Mouse (Mus musculus): ENCODE measurements around the gene Cc2d2b. TPM values are rescaled to one million over a fixed set of nuclear protein-coding genes. Genes with fewer than 3 reads are reported as not detected.
A peak's percentile ranks its signal among the peaks of the same experiment; 100 is the strongest.

Cc2d2b gene
- polyA plus RNA-seq, 1 experiment from 2014 or later = 0.55 TPM

- Histone ChIP-seq H3K9ac (replicated peaks) (no peak overlapping the region), H3K27me3 (replicated peaks) (no peaks in the 10 kb centered on the region), H3K36me3 (peaks cover 63% of the 10 kb centered on the region), H3K9me3 (replicated peaks) (no peaks in the 10 kb centered on the region), H3K4me2 (no peak overlapping the region), H3K4me1 (no peaks in the 10 kb centered on the region), H3K4me3 (replicated peaks) (no peak overlapping the region), H3K27ac (replicated peaks) (no peak overlapping the region)
- 73% methylated on average over 6 of the region's 6 CpGs for WGBS
- no peak for ATAC-seq (ENCODE audit: low FRiP score)
Observed at GRCm38 (mm10) chr19:40840303-40840702, 91.8 kb downstream of the Cc2d2b start.

DNA sequence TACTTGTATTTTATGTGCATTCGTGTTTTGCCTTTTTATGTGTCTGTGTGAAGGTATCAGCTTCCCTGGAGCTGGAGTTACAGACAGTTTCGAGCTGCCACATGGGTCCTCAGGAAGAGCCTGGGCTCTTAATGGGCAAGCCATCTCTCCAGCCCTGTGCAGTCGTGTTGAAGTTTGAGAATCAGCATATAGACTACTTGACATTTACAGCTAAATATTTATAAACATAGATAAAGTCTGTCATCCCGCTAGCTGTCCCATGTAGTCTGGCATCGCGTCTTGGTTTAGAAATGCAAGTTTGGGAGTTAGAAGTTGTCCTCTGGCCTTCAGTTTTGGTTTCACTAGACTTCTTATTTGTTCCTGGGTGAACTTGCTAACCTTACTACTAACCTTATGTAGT is 92.5 kb downstream of the Cc2d2b start:
- Histone ChIP-seq H3K27me3 (replicated peaks) (no peaks in the 10 kb centered on the region), H3K4me3 (replicated peaks) (no peak overlapping the region), H3K9ac (replicated peaks) (no peak overlapping the region), H3K4me2 (no peak overlapping the region), H3K4me1 (no peaks in the 10 kb centered on the region), H3K27ac (replicated peaks) (no peak overlapping the region), H3K9me3 (replicated peaks) (no peaks in the 10 kb centered on the region), H3K36me3 (peaks cover 71% of the 10 kb centered on the region)
- no peak for ATAC-seq (ENCODE audit: low FRiP score)
- WGBS = 94% methylated on average over 6 of the region's 6 CpGs

DNA sequence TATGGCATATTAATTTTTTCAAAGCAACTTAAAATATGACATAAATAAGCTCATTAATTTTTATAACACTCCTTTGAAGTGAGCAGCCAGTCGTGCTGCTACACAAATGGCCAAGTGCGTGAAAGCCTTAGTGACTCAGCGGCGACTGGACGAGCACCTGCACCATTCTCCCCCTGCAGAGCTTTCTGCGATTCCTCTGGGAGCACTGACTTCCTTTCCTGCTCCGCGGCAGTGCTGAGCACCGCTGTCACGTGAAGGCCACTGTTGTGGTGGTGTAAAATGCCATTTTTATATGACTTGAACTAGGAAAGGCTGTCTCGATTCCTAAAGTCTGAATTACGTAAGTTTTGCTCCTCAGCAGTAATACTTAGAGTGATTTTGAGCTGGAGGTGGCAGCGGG is 93.0 kb downstream of the Cc2d2b start:
- ATAC-seq (ENCODE audit: low FRiP score) = no peak
- Histone ChIP-seq H3K4me1 (no peaks in the 10 kb centered on the region), H3K4me2 (no peak overlapping the region), H3K9ac (replicated peaks) (no peak overlapping the region), H3K27ac (replicated peaks) (no peak overlapping the region), H3K36me3 (peaks cover 74% of the 10 kb centered on the region), H3K27me3 (replicated peaks) (no peaks in the 10 kb centered on the region), H3K4me3 (replicated peaks) (no peak overlapping the region), H3K9me3 (replicated peaks) (no peaks in the 10 kb centered on the region)
- WGBS = 69% methylated on average over 13 of the region's 13 CpGs

- no peak overlapping the region for H3K9ac ChIP-seq (replicated peaks)
- no peaks in the 10 kb centered on the region for H3K4me1 ChIP-seq
- WGBS = 91% methylated on average over 13 of the region's 13 CpGs
- peaks cover 69% of the 10 kb centered on the region for H3K36me3 ChIP-seq
- no peak overlapping the region for H3K27ac ChIP-seq (replicated peaks)
- no peaks in the 10 kb centered on the region for H3K9me3 ChIP-seq (replicated peaks)
- H3K27me3 ChIP-seq (replicated peaks) = no peaks in the 10 kb centered on the region
- H3K4me3 ChIP-seq (replicated peaks) = no peak overlapping the region
- no peak overlapping the region for H3K4me2 ChIP-seq
- no peak for ATAC-seq (ENCODE audit: low FRiP score)
Observed at GRCm38 (mm10) chr19:40844731-40845130, 96.2 kb downstream of the Cc2d2b start.

DNA sequence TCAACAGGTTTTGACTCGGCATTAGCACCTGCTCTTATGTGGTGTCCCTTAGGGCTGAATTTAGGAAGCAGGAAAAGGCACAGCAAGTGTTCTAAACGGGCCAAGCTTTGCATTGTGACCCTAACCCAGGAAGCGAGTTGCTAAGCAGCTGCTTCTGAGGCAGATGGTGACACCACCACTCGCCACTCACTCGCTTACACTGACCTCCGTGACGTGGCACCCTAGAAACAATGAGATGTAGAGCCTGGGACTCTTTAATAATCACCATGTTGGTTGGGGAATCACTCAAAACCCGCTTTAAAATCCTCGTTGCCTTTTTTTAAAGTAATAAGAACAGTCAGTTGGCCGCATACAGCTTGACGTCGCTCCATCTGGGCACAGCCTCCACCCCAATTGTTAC is 100.8 kb downstream of the Cc2d2b start:
- no peak overlapping the region for H3K9ac ChIP-seq (replicated peaks)
- no peaks in the 10 kb centered on the region for H3K4me1 ChIP-seq
- H3K4me3 ChIP-seq (replicated peaks) = no peak overlapping the region
- no peak overlapping the region for H3K4me2 ChIP-seq
- 76% methylated on average over 12 of the region's 12 CpGs for WGBS
- no peaks in the 10 kb centered on the region for H3K9me3 ChIP-seq (replicated peaks)
- peaks cover 50% of the 10 kb centered on the region for H3K36me3 ChIP-seq
- no peaks in the 10 kb centered on the region for H3K27me3 ChIP-seq (replicated peaks)
- no peak for ATAC-seq (ENCODE audit: low FRiP score)
- H3K27ac ChIP-seq (replicated peaks) = no peak overlapping the region

DNA sequence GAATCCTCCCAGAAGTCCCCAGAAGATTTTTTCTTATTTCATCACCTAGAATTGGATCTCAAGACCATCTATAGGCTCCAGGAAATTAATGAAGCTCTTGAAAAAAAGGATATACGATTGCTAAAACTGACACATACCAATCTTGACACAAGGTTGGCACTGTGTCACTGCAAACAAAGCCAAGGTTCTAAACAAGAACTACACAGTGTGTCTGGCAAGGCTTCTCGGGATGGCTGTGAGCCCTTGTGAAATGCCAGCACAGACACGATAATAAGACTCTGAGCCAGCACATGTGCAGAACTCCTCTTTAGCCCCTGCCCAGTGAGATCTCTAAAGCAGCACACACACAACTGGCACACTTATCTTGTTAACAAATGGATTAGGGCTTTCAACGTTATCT is 111.0 kb downstream of the Cc2d2b start:
- Histone ChIP-seq H3K27ac (replicated peaks) (no peak overlapping the region), H3K4me1 (no peaks in the 10 kb centered on the region), H3K4me3 (replicated peaks) (no peak overlapping the region), H3K4me2 (no peak overlapping the region), H3K9me3 (replicated peaks) (no peaks in the 10 kb centered on the region), H3K27me3 (replicated peaks) (peaks cover 15% of the 10 kb centered on the region), H3K36me3 (no peaks in the 10 kb centered on the region), H3K9ac (replicated peaks) (no peak overlapping the region)
- no peak for ATAC-seq (ENCODE audit: low FRiP score)
- WGBS = 66% methylated on average over 4 of the region's 4 CpGs

DNA sequence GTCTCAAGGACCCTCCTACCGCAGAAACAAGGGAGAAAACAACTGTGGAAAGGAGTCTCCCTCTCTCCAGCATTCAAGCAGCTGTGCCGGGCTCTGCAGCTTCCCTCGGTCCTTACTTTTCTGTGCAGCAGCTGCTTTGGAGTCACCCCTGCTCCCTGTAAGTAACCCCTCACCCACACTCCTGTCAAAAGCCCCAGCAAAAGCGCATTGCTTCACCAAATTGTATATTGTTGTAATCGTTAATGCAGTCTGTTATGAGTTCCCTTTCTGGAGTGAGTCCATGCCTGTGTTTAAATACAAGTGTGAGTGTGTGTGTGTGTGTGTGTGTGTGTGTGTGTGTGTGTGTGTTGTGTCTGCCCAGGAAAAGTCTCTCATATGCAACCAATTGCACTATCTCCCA is 119.7 kb downstream of the Cc2d2b start:
- H3K9me3 ChIP-seq (replicated peaks) = no peaks in the 10 kb centered on the region
- no peak overlapping the region for H3K27ac ChIP-seq (replicated peaks)
- no peak overlapping the region for H3K4me2 ChIP-seq
- H3K4me3 ChIP-seq (replicated peaks) = no peak overlapping the region
- peaks cover 37% of the 10 kb centered on the region for H3K27me3 ChIP-seq (replicated peaks)
- H3K9ac ChIP-seq (replicated peaks) = no peak overlapping the region
- H3K36me3 ChIP-seq = no peaks in the 10 kb centered on the region
- no peak for ATAC-seq (ENCODE audit: low FRiP score)
- 43% methylated on average over 5 of the region's 5 CpGs for WGBS
- peaks cover 3% of the 10 kb centered on the region; the same call in 1 of the 2 replicates for H3K4me1 ChIP-seq

DNA sequence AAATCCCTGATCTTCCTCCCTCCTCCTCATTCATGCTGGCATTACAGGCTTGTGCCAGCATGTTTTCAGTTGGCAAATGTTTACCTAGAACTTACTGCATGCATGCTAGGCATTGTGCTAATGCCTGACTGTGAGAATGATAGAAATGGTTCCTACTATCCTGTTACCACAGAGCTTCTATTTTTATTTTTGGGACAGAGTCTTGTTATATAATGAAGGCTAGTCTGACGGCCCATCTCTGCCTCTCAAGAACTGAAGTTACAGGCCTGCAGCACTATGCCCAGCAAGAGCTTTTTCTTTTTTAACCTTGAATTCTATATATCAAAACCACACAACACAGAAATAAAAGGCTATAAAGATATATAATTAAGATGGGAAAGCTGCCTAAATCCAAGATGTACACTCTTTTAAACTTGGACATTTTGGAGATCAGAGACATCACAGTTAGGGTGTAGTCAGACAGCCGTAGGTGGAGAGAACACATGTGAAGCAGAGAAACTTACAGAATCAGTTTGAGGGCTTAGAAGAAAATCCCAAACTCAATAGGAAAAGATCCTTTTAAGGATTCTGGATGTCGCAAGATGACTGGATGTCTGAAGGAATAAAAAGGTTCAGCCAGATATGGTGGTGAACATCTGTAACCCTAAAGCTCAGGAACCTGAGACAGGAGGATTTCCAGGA is 121.0 kb downstream of the Cc2d2b start:
- no peak overlapping the region for H3K27ac ChIP-seq (replicated peaks)
- no peak for ATAC-seq (ENCODE audit: low FRiP score)
- no peak overlapping the region for H3K9ac ChIP-seq (replicated peaks)
- H3K27me3 ChIP-seq (replicated peaks) = peaks cover 38% of the 10 kb centered on the region
- H3K4me2 ChIP-seq = no peak overlapping the region
- no peak overlapping the region for H3K4me3 ChIP-seq (replicated peaks)
- peaks cover 3% of the 10 kb centered on the region; the same call in 1 of the 2 replicates for H3K4me1 ChIP-seq
- no peaks in the 10 kb centered on the region for H3K36me3 ChIP-seq
- WGBS = 93% methylated on average over 3 of the region's 3 CpGs
- no peaks in the 10 kb centered on the region for H3K9me3 ChIP-seq (replicated peaks)

DNA sequence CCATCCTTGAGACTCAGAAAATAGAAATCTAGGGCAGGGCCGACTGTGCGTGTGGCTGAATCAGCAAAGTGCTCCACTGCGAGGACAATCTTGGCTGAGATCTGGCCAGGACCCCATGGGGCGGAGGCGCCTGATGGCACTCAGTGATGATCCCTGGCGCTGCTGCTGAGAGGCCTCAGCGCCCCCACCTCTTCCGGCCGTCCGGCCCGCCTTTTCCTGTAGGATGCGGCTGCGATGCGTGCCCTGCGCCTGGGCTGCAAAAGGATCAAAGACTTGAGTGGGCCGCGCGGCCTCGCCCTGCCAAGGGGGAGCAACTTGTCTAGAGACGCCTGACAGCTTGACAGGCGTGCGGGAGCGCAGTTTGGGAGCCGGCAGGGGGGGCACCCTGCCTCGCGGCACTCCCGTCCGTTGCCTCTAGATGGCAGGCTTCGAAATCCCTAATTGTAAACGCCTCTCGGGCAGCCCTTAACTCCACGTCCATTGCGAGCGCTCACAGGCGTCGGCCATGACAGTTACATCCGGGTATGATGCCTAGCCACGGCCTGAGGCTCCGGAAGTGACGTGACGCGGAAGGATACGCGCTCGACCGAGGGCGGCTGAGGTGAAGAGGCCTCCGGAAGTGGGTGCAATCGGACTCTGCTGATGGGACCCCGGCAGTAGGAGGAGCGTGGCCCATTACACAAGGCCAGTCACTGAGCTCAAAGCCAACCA is 124.6 kb downstream of the Cc2d2b start:
- ATAC-seq (ENCODE audit: low FRiP score) = peak; percentile 99
- H3K27me3 ChIP-seq (replicated peaks) = peaks cover 55% of the 10 kb centered on the region
- H3K9me3 ChIP-seq (replicated peaks) = no peaks in the 10 kb centered on the region
- H3K27ac ChIP-seq (replicated peaks) = peak overlapping the region; percentile 96
- peak overlapping the region; percentile 64 for H3K9ac ChIP-seq (replicated peaks)
- H3K4me1 ChIP-seq = peaks cover 3% of the 10 kb centered on the region; the same call in 1 of the 2 replicates
- H3K4me2 ChIP-seq = peak overlapping the region; percentile 78
- 1% methylated on average over 51 of the region's 51 CpGs for WGBS
- H3K4me3 ChIP-seq (replicated peaks) = peak overlapping the region; percentile 66
- H3K36me3 ChIP-seq = no peaks in the 10 kb centered on the region

Other genes starting within 250 kb of the Cc2d2b start
- gene Sorbs1, start 235.0 kb upstream of the Cc2d2b start, polyA plus RNA-seq (2015; fragmentation: Nextera tagmentation; extraction: Ambion mirVana) = 94.7 and 103 TPM in 2 replicates
- 43.0 and 49.1 TPM in 2 replicates for gene Aldh18a1, start 160.3 kb upstream of the Cc2d2b start, polyA plus RNA-seq (2015; fragmentation: Nextera tagmentation; extraction: Ambion mirVana)
- 13.7 and 14.8 TPM in 2 replicates for gene Tctn3, start 136.5 kb upstream of the Cc2d2b start, polyA plus RNA-seq (2015; fragmentation: Nextera tagmentation; extraction: Ambion mirVana)
- 7.0 and 10.4 TPM in 2 replicates for gene Entpd1, start 136.4 kb upstream of the Cc2d2b start, polyA plus RNA-seq (2015; fragmentation: Nextera tagmentation; extraction: Ambion mirVana)
- 14.3 and 15.1 TPM in 2 replicates for gene Ccnj, start 82.5 kb downstream of the Cc2d2b start, polyA plus RNA-seq (2015; fragmentation: Nextera tagmentation; extraction: Ambion mirVana)
- 3.8 and 4.7 TPM in 2 replicates for gene Zfp518a, start 146.0 kb downstream of the Cc2d2b start, polyA plus RNA-seq (2015; fragmentation: Nextera tagmentation; extraction: Ambion mirVana)
- gene Blnk, start 245.8 kb downstream of the Cc2d2b start, polyA plus RNA-seq (2015; fragmentation: Nextera tagmentation; extraction: Ambion mirVana) = 1.0 and 3.7 TPM in 2 replicates